ENCODE assay signal across 28 mouse cellular contexts in genomic region chr10:33721827-33722438, GRCm38 (mm10).
A peak's percentile ranks its signal among the peaks of the same experiment; 100 is the strongest.
DNase-seq lines count a peak whose midpoint lies in the region; ATAC-seq lines count a peak whose summit lies in the region.
"Had no signal": no experiment of that assay in that cellular context is flagged by ENCODE, and none has a peak within 500 bp of the region (broad histone marks: within the 10 kb centered on the region; RNA-seq: fewer than 3 reads in every experiment).

No protein-coding gene starts in this region.

- no peak overlapping the region for H3K4me3 ChIP-seq in forebrain, embryonic 14.5 days (ENCODE audit: low read depth, low read length)
- H3K4me3 ChIP-seq in forebrain, embryonic 10.5 days, result no peak overlapping the region
- no peak overlapping the region for H3K4me3 ChIP-seq in neural tube, embryonic 11.5 days (ENCODE audit: low read depth, low read length)
- H3K4me3 ChIP-seq in neural tube, embryonic 15.5 days (replicated peaks), result no peak overlapping the region
- H3K4me3 ChIP-seq: embryonic facial prominence, embryonic 12.5 days; heart, embryonic 15.5 days; midbrain, embryonic 10.5 days; midbrain, embryonic 15.5 days; stomach, embryonic 15.5 days had no signal

- no peak overlapping the region for H3K27ac ChIP-seq in forebrain, embryonic 14.5 days (ENCODE audit: low read depth, low read length)
- H3K27ac ChIP-seq in forebrain, embryonic 10.5 days, result no peak overlapping the region
- H3K27ac ChIP-seq in neural tube, embryonic 11.5 days (ENCODE audit: low read depth, low read length), result no peak overlapping the region
- H3K27ac ChIP-seq in neural tube, embryonic 15.5 days (replicated peaks), result no peak overlapping the region
- H3K27ac ChIP-seq: embryonic facial prominence, embryonic 12.5 days; heart, embryonic 15.5 days; liver, embryonic 14.5 days; midbrain, embryonic 10.5 days; midbrain, embryonic 15.5 days; stomach, embryonic 15.5 days had no signal

- H3K36me3 ChIP-seq in forebrain, embryonic 14.5 days (ENCODE audit: control insufficient read depth, insufficient read depth, low read length), result no peaks in the 10 kb centered on the region
- H3K36me3 ChIP-seq in forebrain, embryonic 10.5 days (replicated peaks), result no peaks in the 10 kb centered on the region
- H3K36me3 ChIP-seq in neural tube, embryonic 11.5 days (ENCODE audit: control insufficient read depth, insufficient read depth, low read length), result no peaks in the 10 kb centered on the region
- no peaks in the 10 kb centered on the region for H3K36me3 ChIP-seq in neural tube, embryonic 15.5 days
- H3K36me3 ChIP-seq: embryonic facial prominence, embryonic 12.5 days; heart, embryonic 15.5 days; midbrain, embryonic 10.5 days; midbrain, embryonic 15.5 days; stomach, embryonic 15.5 days had no signal

- H3K4me1 ChIP-seq in forebrain, embryonic 14.5 days (ENCODE audit: control insufficient read depth, insufficient read depth, low read length), result no peaks in the 10 kb centered on the region
- H3K4me1 ChIP-seq in forebrain, embryonic 10.5 days, result peaks cover 3% of the 10 kb centered on the region; the same call in 1 of the 2 replicates
- no peaks in the 10 kb centered on the region for H3K4me1 ChIP-seq in neural tube, embryonic 11.5 days (ENCODE audit: control insufficient read depth, insufficient read depth, low read length)
- no peaks in the 10 kb centered on the region for H3K4me1 ChIP-seq in neural tube, embryonic 15.5 days
- H3K4me1 ChIP-seq: embryonic facial prominence, embryonic 12.5 days; heart, embryonic 15.5 days; midbrain, embryonic 10.5 days; midbrain, embryonic 15.5 days; stomach, embryonic 15.5 days had no signal

- H3K27me3 ChIP-seq in forebrain, embryonic 14.5 days (replicated peaks; ENCODE audit: control insufficient read depth, insufficient read depth, low read length), result no peaks in the 10 kb centered on the region
- no peaks in the 10 kb centered on the region for H3K27me3 ChIP-seq in forebrain, embryonic 10.5 days (ENCODE audit: poor library complexity, severe bottlenecking)
- H3K27me3 ChIP-seq in neural tube, embryonic 11.5 days (ENCODE audit: control insufficient read depth, insufficient read depth, low read length), result no peaks in the 10 kb centered on the region
- no peaks in the 10 kb centered on the region for H3K27me3 ChIP-seq in neural tube, embryonic 15.5 days (replicated peaks)
- H3K27me3 ChIP-seq: embryonic facial prominence, embryonic 12.5 days; heart, embryonic 15.5 days; midbrain, embryonic 15.5 days; stomach, embryonic 15.5 days had no signal

- WGBS in forebrain, embryonic 14.5 days, result 34% methylated on average over 4 of the region's 4 CpGs
- 75% methylated on average over 4 of the region's 4 CpGs for WGBS in forebrain, embryonic 10.5 days
- 62% methylated on average over 4 of the region's 4 CpGs for WGBS in neural tube, embryonic 11.5 days
- 37% methylated on average over 4 of the region's 4 CpGs for WGBS in neural tube, embryonic 15.5 days

- DNase-seq in forebrain, embryonic 14.5 days (ENCODE audit: low spot score), result peak; percentile 4
- no peak for DNase-seq in forebrain, embryonic 10.5 days (ENCODE audit: extremely low spot score, low spot score)
- no peak for DNase-seq in neural tube, embryonic 11.5 days (ENCODE audit: low spot score)
- peak; percentile 19 for DNase-seq in mesoderm, embryonic 11.5 days (ENCODE audit: low read depth, low spot score)
- DNase-seq in layer of hippocampus, adult 8-10 months (ENCODE audit: low spot score in 2 of 2), result no peak
- DNase-seq: adrenal gland, adult 2 months; adrenal gland, postnatal 36 days; B cell, adult 2 months; cerebellum, adult 2 months; cerebellum, postnatal 25 days; embryo, embryonic 11 days; gastrocnemius, postnatal 10 days; kidney, adult 11 months; kidney, postnatal 25 days; layer of hippocampus, postnatal 36 days; left cerebral cortex, postnatal 4 days; liver; lung, adult 2 months; lung, postnatal 14 days; right cerebral cortex, postnatal 25 days had no signal

- no peak for ATAC-seq in forebrain, embryonic 14.5 days
- ATAC-seq in neural tube, embryonic 11.5 days (ENCODE audit: insufficient read depth, low FRiP score, low TSS enrichment), result 0 out of 2 replicates have a peak, but pooled peaks have one; percentile 16
- no peak; the same call in 1 of the 2 replicates for ATAC-seq in neural tube, embryonic 15.5 days (ENCODE audit: low FRiP score)
- ATAC-seq: activated CD4-positive, CD25-positive, alpha-beta regulatory T cell, adult 4 months; midbrain, embryonic 15.5 days had no signal

- H3K9ac ChIP-seq in forebrain, embryonic 14.5 days (ENCODE audit: low read length), result no peak overlapping the region
- H3K9ac ChIP-seq in neural tube, embryonic 11.5 days (ENCODE audit: low read length), result no peak overlapping the region
- H3K9ac ChIP-seq in neural tube, embryonic 15.5 days (replicated peaks), result no peak overlapping the region
- H3K9ac ChIP-seq: embryonic facial prominence, embryonic 12.5 days; heart, embryonic 15.5 days; liver, embryonic 14.5 days; midbrain, embryonic 15.5 days; stomach, embryonic 15.5 days had no signal

- no peak overlapping the region for H3K4me2 ChIP-seq in forebrain, embryonic 14.5 days (ENCODE audit: low read length)
- H3K4me2 ChIP-seq in neural tube, embryonic 11.5 days (ENCODE audit: low read depth), result no peak overlapping the region
- no peak overlapping the region for H3K4me2 ChIP-seq in neural tube, embryonic 15.5 days
- H3K4me2 ChIP-seq: embryonic facial prominence, embryonic 12.5 days; heart, embryonic 15.5 days; midbrain, embryonic 15.5 days; stomach, embryonic 15.5 days had no signal

- H3K9me3 ChIP-seq in forebrain, embryonic 14.5 days (replicated peaks; ENCODE audit: control insufficient read depth, low read length), result no peaks in the 10 kb centered on the region
- H3K9me3 ChIP-seq in forebrain, embryonic 10.5 days, result no peaks in the 10 kb centered on the region
- H3K9me3 ChIP-seq in neural tube, embryonic 11.5 days (ENCODE audit: control insufficient read depth, low read length), result no peaks in the 10 kb centered on the region
- H3K9me3 ChIP-seq in neural tube, embryonic 15.5 days (replicated peaks), result no peaks in the 10 kb centered on the region
- H3K9me3 ChIP-seq: embryonic facial prominence, embryonic 12.5 days; heart, embryonic 15.5 days; midbrain, embryonic 10.5 days; midbrain, embryonic 15.5 days; stomach, embryonic 15.5 days had no signal

Comparison
In these comparisons a context has a peak if more than half of its experiments do, and no peak if none do; other contexts are left out.
1. DNase-seq: peak in forebrain, embryonic 14.5 days (single experiment) and mesoderm, embryonic 11.5 days (single experiment); none in forebrain, embryonic 10.5 days (single experiment), neural tube, embryonic 11.5 days (single experiment) and layer of hippocampus, adult 8-10 months (0 of 2).